Mouse (Mus musculus): Measurements from ENCODE around the gene Sbpl. TPM values are rescaled to one million over a fixed set of nuclear protein-coding genes. Genes with fewer than 3 reads are reported as not detected.
"Not testable (repeated sequence)": the region's sequence is repeated elsewhere in the genome, so short reads cannot be mapped to it uniquely, and the experiment has no call there.

The Sbpl gene
- polyA plus RNA-seq, 1 experiment, result not detected

DNA sequence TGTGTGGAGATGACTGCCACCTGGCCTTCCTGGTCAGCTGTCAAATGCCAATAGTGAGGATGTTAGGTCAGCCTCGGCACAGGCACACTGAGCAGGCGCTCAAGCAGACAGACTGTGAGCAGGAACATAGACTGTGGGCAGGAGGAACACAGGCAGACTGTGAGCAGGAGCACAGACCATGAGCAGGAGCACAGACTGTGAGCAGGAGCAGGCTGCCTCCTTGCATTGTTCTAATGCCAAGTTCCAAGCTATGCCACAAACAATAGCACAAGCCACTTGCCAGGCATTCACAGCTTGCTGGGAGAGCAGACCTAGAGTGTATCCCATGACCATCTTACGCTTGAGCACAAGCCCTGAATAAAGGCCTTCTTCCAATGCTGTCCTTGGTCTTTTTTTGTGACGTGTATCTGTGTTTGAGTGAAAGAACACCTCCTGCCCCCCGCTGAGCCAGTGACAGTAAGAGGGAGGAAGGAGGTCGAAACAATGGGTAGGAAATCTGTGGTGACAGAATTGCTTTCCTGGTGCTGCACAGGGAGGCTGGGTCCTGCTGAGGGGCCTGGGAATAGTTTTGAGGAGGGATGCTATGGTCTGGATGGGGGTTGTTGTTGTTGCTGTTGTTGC, 10.8 kb upstream of the Sbpl start:
- no peak for DNase-seq (ENCODE audit: low read depth, low spot score)
- WGBS, result 67% methylated on average over 6 of the region's 6 CpGs

DNA sequence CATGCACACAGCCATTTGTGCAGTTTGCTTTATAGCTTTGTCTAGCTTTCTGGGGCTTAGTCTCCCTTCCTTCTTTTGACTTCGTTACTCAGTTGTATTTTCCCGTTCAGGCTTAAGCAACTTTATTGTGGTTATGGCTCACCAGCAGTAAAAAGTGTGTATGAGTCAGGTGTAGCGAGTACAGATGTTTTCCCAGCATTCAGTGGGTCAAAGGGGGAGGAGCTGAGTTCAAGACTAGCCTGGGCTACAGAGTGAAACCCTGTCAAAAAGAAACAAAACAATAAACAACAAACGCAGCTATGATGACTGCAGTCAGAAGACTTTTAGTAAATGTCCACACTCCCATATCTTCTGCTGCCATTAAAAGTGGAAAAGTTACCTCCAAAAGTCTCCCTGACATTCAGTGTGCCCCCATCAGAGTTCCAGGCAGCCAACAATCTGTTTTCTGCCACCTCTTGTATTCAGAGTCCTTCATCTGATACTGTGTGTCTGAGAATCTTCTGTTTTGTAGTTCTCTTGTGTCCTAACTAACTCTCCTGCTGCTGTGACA, 6.6 kb upstream of the Sbpl start:
- WGBS, result 17% methylated on average over 4 of the region's 4 CpGs
- DNase-seq (ENCODE audit: low read depth, low spot score), result no peak

DNA sequence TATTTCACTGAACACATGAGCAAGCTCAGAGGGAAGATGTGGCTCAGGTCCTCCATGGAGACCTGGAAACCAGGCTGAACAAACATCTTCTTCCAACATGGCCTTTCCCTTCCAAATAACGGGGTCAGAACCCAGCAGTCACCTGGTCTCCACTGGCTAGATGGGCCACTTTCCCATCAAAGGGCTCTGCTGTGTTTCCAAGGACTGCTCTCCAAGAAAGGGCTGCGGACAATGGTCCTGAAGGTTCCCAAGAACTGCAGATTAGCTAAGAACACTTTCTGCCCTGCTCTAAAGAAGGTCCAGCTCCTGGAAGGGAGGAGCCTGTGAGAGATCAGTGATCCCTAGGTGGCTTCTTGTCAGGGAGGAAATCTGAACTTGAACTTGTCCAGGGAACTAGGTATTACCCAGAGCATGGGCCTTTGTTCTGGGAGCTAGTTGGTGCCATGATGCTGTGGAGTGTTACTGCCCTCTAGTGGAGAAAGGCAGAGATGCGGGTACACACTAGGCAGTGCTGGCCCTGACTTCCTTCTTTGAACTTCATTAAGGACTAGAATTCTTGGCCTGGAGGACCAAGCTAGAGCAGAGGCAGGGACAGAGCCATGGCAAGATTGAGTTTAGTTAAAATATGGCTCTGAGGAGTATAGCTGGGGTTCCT, 5.1 kb upstream of the Sbpl start:
- 31% methylated on average over 3 of the region's 3 CpGs for WGBS
- DNase-seq (ENCODE audit: low read depth, low spot score), result no peak

DNA sequence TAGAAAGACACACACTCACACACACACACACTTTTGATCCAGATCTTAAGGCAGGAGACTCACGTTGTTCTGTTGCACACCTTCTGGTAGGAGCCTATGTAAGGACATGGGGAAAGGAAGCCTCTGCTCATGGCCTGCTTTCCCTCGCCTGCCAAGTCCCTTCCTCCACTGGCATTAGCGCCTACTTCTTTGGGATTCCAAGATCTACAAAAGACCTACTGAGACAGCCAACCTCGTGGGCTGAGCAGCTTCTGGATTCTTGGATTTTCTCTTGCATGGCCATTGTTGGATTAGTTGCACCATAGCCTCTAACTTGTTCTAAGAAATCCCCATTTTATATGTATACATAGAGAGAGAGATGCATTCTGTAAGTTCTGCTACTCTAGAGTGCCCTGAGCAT, 4.2 kb downstream of the Sbpl start:
- WGBS, result 86% methylated on average over 4 of the region's 4 CpGs

DNA sequence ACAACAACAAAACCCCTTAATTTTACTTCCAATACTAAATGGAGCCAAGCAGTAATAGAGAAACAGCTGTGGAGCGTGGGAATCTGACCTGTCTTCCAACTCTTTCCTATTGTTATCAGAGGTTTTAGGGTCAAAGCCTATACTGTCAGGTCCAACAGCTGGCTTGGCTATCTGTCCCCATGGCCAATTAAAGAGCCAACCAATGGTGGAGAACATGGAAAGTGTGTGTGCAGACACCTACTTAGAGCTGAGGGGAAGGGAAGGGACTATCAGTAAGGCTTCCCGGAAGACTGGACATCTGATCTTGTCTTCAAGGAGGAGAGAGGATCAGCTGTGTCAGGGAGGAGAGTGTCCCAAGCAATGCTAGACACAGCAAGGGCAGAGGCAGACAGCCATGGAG, 6.0 kb downstream of the Sbpl start:
- 88% methylated on average over 2 of the region's 2 CpGs for WGBS
- no peak for DNase-seq (ENCODE audit: low read depth, low spot score)

More for the DNA sequence above, 4.2 kb downstream of the Sbpl start:
- not testable (repeated sequence) for DNase-seq (ENCODE audit: low read depth, low spot score)

DNA sequence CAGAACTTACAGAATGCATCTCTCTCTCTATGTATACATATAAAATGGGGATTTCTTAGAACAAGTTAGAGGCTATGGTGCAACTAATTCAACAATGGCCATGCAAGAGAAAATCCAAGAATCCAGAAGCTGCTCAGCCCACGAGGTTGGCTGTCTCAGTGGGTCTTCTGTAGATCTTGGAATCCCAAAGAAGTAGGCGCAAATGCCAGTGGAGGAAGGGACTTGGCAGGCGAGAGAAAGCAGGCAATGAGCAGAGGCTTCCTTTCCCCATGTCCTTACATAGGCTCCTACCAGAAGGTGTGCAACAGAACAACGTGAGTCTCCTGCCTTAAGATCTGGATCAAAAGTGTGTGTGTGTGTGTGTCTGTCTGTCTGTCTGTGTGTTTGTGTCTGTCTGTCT, 7.6 kb downstream of the Sbpl start:
- not testable (repeated sequence) for DNase-seq (ENCODE audit: low read depth, low spot score)
- 87% methylated on average over 4 of the region's 4 CpGs for WGBS

DNA sequence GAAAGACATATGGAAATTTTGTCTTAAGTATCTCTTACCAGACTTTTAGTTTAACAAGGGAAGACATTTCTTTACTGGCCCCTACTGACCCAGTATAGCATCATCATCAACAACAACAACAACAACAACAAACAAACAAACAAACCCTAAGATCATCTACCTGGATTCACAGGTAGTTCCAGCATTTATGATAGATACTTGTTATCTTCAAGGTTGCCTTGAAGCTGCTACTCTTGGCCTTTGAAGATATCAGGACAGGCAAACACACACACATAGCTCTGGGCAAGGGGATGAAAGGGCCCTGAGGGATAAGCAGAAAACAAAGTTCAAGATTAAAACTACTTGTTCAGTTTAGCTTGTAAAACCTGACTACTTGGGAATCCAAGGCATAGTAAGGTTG, 13.7 kb downstream of the Sbpl start, which contains the start of gene Sbp:
Sbp (plus strand) TSS at position 301 of the 400 bp plus-strand sequence.
- DNase-seq (ENCODE audit: low read depth, low spot score), result no peak

DNA sequence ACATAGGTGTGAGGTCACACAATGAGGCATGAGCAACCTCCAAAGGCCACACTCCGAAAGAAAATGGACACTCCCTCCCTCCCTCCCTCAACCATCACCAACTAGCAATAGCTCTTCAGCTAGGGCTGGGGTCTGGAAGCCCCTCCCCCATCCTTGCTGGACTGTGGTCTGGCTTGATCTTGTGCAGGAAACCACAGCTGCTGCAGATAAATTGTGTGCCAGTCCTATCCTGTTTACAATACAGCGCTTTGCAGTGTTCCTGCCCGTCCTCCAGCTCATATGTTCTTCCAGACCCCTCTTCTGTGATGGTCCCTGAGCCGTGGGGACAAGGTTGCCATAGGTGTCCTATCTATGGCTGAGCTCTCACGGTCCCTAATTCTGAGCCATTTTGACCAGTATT, 23.9 kb downstream of the Sbpl start:
- DNase-seq (ENCODE audit: low read depth, low spot score), result no peak
- 80% methylated on average over 5 of the region's 5 CpGs for WGBS

DNA sequence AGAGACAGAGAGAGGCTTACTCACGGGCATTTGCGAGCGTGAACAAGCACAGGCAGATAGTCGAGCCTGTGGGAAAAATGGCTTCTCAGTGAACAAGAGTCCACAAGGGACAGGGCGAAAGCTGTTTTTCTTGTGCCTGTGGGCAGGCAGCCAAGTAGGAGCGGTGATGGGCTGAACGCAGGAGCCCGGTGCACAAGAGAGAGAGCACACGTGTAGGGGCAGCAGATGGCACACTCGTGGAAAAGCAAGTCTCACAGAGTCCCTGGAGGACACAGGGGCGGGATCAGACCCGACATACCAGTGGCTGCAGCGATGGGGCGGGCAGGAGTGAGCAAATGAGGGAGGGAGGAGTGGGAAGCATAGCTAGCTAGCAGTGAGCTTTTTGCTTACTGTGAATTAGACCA, 30.0 kb downstream of the Sbpl start:
- WGBS, result under 1% methylated on average over 14 of the region's 14 CpGs

DNA sequence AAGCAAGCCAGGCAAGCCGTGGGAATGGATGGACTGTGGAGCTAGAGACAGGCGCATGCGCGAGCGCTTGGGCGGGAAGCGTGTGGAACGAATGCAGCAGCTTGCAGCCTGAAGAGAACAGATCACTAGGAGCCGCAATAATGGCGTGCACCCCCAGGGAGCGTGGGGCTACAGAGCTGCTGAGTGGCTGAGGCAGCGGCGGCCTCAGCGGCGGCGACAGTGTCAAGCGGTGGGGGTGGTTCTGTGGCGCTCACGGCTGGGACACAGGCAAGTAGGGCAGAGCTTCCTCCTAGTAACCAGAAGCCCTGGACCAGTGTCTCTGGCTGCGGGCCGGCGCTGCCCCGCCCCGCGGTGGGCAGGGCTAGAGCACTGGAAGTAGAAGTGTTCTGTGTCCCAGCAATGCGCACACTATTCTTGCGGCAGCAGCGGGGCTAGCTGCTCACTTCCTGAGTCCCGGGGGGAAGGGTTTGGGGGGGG, 30.5 kb downstream of the Sbpl start:
- under 1% methylated on average over 29 of the region's 29 CpGs for WGBS
- DNase-seq (ENCODE audit: low read depth, low spot score), result peak; percentile 68

More for the DNA sequence above, 30.0 kb downstream of the Sbpl start:
- DNase-seq (ENCODE audit: low read depth, low spot score), result peak; percentile 59

DNA sequence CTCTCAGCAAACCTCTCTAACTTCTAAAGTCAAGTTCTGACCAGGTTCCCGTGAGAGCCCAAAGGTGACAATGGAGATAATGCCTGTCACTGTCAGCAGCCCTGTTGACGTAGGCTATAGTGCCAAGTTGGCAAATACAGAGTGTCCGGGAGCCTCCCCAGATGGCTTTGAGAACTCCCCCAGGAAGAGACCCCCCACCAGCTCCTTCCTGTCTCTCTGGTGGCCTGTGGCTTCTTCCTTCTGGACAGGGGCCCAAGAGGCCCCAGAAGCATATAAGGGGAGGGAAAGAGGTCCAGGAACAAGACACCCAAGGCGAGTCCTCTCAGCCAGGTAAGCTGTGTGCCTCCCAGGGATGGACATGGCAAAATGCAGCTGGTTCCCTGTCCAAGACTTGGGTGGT, 37.9 kb downstream of the Sbpl start, which contains the start of gene Dcpp3:
Dcpp3 (plus strand) TSS at position 301 of the 400 bp plus-strand sequence.
- WGBS, result 73% methylated on average over 4 of the region's 4 CpGs

More for the DNA sequence above, 37.9 kb downstream of the Sbpl start, which contains the start of gene Dcpp3:
- not testable (repeated sequence) for DNase-seq (ENCODE audit: low read depth, low spot score)

Other genes with a start within 250 kb of the Sbpl start
- gene 1520401A03Rik, start 232.5 kb downstream of the Sbpl start, polyA plus RNA-seq (2012; rRNA removed), result 0.02 and 0.03 TPM in 2 replicates
- gene Pkmyt1, start 228.9 kb downstream of the Sbpl start, polyA plus RNA-seq (2012; rRNA removed), result 41.2 and 45.7 TPM in 2 replicates
- gene Paqr4, start 214.4 kb downstream of the Sbpl start, polyA plus RNA-seq (2012; rRNA removed), result 155 and 162 TPM in 2 replicates
- gene Kremen2, start 209.4 kb downstream of the Sbpl start, polyA plus RNA-seq (2012; rRNA removed), result 3.1 and 3.5 TPM in 2 replicates
- 27.3 and 34.9 TPM in 2 replicates for gene Flywch1, start 183.7 kb downstream of the Sbpl start, polyA plus RNA-seq (2012; rRNA removed)
- 4.5 and 6.5 TPM in 2 replicates for gene Flywch2, start 169.2 kb downstream of the Sbpl start, polyA plus RNA-seq (2012; rRNA removed)
- 284 and 419 TPM in 2 replicates for gene Srrm2, start 164.7 kb downstream of the Sbpl start, polyA plus RNA-seq (2012; rRNA removed)
- gene Elob, start 126.1 kb downstream of the Sbpl start, polyA plus RNA-seq (2012; rRNA removed), result 771 and 864 TPM in 2 replicates
- gene Prss33, start 119.2 kb downstream of the Sbpl start, polyA plus RNA-seq (2012; rRNA removed), result 0.09 and 0.58 TPM in 2 replicates
- gene Prss32, start 111.4 kb downstream of the Sbpl start, polyA plus RNA-seq (2012; rRNA removed), result 495 and 577 TPM in 2 replicates
- 1.8 and 3.3 TPM in 2 replicates for gene Prss41, start 111.1 kb downstream of the Sbpl start, polyA plus RNA-seq (2012; rRNA removed)
- gene Prss21, start 87.2 kb downstream of the Sbpl start, polyA plus RNA-seq (2012; rRNA removed), result not detected in 2 replicates
- not detected in 2 replicates for gene Dcpp1, start 74.4 kb downstream of the Sbpl start, polyA plus RNA-seq (2012; rRNA removed)
- gene Dcpp2, start 74.4 kb downstream of the Sbpl start, polyA plus RNA-seq (2012; rRNA removed), result not detected in 2 replicates
- gene Dcpp3, start 37.8 kb downstream of the Sbpl start, polyA plus RNA-seq (2012; rRNA removed), result not detected in 2 replicates
- not detected in 2 replicates for gene Sbp, start 13.6 kb downstream of the Sbpl start, polyA plus RNA-seq (2012; rRNA removed)
- gene Prss30, start 25.3 kb upstream of the Sbpl start, polyA plus RNA-seq (2012; rRNA removed), result 291 and 302 TPM in 2 replicates
- gene Prss22, start 42.8 kb upstream of the Sbpl start, polyA plus RNA-seq (2012; rRNA removed), result 0.11 and 0.16 TPM in 2 replicates
- 11.1 and 22.9 TPM in 2 replicates for gene Prss27, start 82.9 kb upstream of the Sbpl start, polyA plus RNA-seq (2012; rRNA removed)
- 83.5 and 85.7 TPM in 2 replicates for gene Kctd5, start 118.2 kb upstream of the Sbpl start, polyA plus RNA-seq (2012; rRNA removed)
- gene Pdpk1, start 195.7 kb upstream of the Sbpl start, polyA plus RNA-seq (2012; rRNA removed), result 9.4 and 18.6 TPM in 2 replicates
- 87.2 and 105 TPM in 2 replicates for gene Amdhd2, start 208.5 kb upstream of the Sbpl start, polyA plus RNA-seq (2012; rRNA removed)
- 799 and 841 TPM in 2 replicates for gene Atp6v0c, start 214.4 kb upstream of the Sbpl start, polyA plus RNA-seq (2012; rRNA removed)

Data from large intestine, adult 2 months (tissue).